Mouse (Mus musculus) common myeloid progenitor, adult 5-6 weeks (primary cell): Measurements from ENCODE around the gene Pla2g4d. TPM values are rescaled to one million over a fixed set of nuclear protein-coding genes. Genes with fewer than 3 reads are reported as not detected.
A peak's percentile ranks its signal among the peaks of the same experiment; 100 is the strongest.

ENCODE experiments used
- ATAC-seq: replicated peaks from 2 replicates; pipeline ENCODE4 v1.8.0; 2016; ENCODE audit warnings: low read depth, mild to moderate bottlenecking, moderate TSS enrichment, inconsistent platforms; ENCODE audit not compliant: poor library complexity, severe bottlenecking
- total RNA-seq: library from RNA; stranded (forward); fragments of 200-1000, 187-1606 nt; gene quantifications from 2 replicates; pipeline ENCODE4 v1.2.3, GENCODE M21; 2017

Pla2g4d gene
- not detected in 2 replicates for total RNA-seq

- ATAC-seq, result no peak
Observed at GRCm38 (mm10) chr2:120288995-120289394, at the start of gene Pla2g4d. Gene Pla2g4d (minus strand): TSS chr2:120289197.

- 0 out of 2 replicates have a peak, but pooled peaks have one; percentile 42 for ATAC-seq
Observed at GRCm38 (mm10) chr2:120337886-120338285, 48.9 kb upstream of the Pla2g4d start.

DNA sequence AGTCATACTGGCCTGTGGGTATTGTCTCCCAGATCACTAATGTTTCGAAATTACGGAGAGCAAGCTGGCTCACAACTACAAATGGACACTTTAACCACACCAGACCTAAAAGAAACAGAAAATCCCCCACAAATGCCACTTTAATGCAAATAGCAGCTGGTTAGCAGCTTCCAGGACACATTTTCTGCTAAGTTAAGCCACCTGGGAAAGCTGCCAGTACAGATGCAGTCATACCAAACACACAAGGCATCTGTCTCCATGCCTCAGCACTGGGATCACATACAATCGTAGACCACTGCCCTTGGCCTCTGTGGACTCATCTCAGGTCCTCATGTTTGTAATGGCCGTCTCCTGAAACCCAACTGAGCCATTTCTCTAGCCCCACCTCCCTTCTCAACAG is 42.6 kb upstream of the Pla2g4d start:
- ATAC-seq, result no peak

GRCm38 (mm10) chr2:120315077-120315476 is 26.1 kb upstream of the Pla2g4d start:
- no peak for ATAC-seq

DNA sequence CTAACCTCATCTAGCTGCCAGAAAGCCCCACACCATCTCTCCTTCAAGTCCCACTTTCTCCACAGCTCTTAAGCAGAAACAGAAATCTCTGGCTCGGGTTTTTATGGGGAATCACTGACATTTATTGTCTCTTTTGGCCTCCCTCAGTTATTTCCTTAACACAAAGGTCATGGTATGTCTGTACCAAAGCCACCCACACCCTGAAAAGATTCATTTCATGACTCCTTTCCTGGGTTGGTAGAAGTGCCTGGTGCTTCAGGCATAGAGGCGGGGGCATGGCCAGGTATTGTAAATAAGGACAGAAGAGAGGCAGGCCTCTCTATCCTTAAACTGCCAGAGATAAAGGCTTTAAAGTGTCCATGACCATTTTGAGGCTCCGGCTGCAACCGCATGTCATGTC is 25.5 kb upstream of the Pla2g4d start:
- no peak for ATAC-seq

GRCm38 (mm10) chr2:120313976-120314375 is 25.0 kb upstream of the Pla2g4d start, which contains the start of gene Pla2g4f:
Gene Pla2g4f (minus strand): TSS chr2:120314165.
- no peak for ATAC-seq

DNA sequence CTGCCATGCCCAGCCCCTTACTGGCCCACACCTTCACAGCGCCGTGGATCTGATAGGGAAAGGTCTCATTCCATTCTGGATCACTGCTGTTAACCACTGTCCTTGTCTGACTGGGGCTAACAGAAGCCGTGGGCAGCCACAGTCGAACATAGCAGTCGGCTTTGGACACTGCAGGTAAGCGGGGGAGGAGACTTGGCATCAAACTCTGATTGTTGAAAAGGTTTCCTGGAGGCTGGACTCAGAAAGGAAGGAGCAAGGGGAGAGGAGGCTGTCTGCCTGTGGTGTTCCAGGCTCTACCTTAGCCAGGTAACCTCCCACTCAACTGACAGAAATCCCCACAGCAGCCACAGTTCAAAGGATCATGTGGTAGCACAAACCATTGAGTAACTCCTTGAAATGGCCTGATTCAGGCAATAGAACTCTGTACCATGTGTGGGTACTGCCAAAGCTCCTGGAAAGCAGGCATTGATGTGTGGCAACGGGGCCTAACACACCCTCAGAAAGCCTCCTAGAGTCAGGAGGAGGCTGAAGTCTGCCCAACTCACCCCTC is 23.4 kb upstream of the Pla2g4d start:
- ATAC-seq, result no peak

- no peak for ATAC-seq
Observed at GRCm38 (mm10) chr2:120304113-120304512, 15.1 kb upstream of the Pla2g4d start.

DNA sequence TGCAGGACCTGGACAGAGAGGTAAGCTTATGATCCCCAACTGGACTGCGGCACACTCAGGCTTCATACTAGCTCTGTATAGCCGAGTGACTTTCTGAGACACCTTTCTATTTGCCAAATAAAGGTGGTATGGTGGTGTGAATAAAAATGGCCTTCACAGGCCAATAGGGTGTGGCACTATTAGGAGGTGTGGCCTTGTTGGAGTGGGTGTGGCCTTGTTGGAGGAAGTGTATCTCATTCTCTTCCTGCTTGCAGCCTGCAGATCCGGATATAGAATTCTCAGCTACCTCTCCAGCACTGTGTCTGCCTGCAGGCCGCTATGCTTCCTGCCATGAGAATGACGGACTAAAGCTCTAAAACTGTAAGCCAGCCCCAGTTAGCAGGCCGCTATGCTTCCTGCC is 12.1 kb upstream of the Pla2g4d start:
- ATAC-seq, result no peak

- ATAC-seq, result no peak
Observed at GRCm38 (mm10) chr2:120299866-120300265, 10.9 kb upstream of the Pla2g4d start.

DNA sequence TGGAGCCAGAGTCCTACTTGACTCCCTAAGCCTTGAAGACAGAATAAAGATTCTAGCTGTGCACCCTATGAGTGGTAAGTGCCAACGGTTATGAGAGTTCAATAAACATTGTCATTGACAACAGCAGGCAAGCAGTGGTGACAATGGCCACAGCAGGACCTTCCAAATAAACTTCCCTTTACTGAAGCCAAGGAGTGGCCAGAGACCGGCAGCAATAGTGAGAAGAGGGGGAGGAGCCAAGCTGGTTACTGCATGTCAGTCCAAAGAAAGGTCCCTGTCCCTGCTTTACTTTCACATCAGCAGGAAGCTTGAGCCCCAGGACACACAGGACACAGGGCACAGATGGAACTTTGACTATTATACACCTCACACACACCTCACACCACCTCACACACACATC is 7.2 kb upstream of the Pla2g4d start:
- ATAC-seq, result peak; percentile 52; the same call in 1 of the 2 replicates

DNA sequence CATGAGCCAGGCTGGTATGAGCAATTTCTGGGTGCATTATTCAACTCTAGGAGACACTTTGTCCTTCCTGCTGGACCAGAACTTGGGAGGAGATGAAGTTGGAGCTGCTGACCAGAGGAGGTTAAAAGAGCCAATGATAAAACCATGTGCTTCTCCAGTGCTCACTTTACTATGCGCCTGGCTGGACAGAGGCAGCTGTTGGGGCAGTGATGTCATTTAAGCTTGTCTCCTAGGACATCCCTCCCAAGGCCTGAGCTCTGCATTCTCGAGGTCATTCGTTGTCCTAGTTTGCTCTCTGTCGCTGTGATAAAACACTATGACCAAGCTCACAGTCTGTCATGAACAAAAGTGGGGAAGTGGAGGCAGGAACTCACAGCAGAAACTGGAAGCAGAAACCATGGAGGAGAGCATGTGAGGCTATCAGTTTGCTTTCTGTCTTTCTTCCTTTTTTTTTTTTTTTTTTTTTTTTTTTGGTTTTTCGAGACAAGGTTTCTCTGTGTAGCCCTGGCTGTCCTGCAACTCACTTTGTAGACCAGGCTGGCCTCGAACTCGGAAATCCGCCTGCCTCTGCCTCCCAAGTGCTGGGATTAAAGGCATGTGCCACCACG is 2.6 kb upstream of the Pla2g4d start:
- ATAC-seq, result no peak

DNA sequence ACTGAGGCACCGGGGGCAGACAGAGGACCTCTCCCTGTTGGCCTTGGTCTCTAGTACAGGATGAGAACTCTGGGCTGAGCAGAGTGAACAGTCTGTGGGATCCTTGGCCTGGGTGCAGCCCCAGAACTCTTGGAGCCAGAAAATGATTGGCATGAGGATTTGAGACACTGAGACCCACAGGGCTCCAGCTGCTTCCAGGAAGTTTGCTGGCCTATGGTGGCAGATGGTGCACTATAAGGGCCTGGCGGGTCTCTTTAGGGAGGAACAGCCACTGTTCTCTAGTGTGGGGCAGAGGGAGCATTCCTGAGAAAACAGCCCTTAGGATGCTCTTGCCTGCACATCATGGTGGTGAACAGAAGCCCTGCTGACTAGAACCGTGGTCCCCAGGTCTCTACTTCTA is 596 bp downstream of the Pla2g4d start:
- ATAC-seq, result no peak

GRCm38 (mm10) chr2:120285639-120286038 is 3.4 kb downstream of the Pla2g4d start:
- ATAC-seq, result no peak

DNA sequence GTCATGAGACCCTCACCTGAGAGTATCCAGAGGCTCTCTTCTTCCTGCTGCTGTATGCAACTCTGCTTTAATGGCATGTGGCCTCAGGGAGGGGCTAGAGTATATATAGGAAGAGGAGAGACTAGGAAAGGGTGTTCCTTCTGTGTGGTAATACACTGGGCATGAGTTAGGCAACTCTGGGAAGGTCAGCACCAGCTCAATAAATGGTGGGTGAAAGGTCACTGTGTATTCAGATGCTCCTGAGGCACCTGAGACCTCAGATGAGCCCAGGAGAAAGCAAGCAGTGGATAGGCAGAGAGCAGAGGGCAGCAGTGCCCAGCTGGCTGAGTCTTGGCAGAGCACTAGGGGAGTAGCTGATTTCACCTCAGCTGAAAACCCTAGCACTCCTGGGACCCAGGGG is 4.3 kb downstream of the Pla2g4d start:
- ATAC-seq, result no peak

DNA sequence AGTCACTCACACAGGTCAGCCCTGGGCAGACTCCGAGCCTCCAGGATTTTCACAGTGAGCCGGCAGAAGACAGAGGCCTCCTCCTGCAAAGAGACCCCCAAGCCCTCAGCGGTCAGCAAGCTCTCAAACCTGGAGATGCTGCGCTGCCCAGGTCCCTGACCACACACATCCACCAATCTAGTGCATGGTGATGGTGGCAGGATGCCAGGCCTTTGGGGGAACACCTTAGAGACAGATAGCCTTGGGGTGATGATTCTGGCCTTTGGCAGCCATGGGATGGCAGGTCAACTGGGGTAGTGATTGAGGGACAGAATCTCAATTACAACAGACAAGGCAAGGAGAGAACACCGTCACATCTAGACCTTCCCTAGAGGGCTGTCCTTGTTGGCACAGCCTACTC is 4.9 kb downstream of the Pla2g4d start:
- no peak for ATAC-seq

- ATAC-seq, result no peak
Observed at GRCm38 (mm10) chr2:120283550-120283949, 5.4 kb downstream of the Pla2g4d start.

GRCm38 (mm10) chr2:120281221-120281620 is 7.8 kb downstream of the Pla2g4d start:
- ATAC-seq, result no peak

GRCm38 (mm10) chr2:120279961-120280360 is 9.0 kb downstream of the Pla2g4d start:
- peak; percentile 77 for ATAC-seq

DNA sequence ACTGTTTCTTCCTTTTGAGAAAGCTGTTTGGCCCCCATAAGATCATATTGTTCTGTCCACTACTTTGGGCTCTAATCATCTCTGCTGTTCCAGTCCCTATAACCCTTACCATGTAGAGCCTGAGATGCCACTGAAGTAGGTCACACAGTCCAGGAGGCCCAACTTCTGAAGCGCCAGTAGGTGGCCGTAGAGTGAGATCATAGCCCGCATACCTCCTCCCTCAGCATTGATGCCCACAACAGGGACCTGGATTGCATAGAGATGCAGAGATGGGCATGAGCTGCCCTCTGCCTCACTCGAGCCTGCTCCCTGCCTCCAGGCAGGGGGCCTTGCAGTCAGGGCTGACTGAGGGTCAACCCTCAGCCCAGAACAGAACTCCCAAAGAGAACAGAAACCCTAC is 12.0 kb downstream of the Pla2g4d start:
- no peak for ATAC-seq

GRCm38 (mm10) chr2:120268635-120269034 is 20.4 kb downstream of the Pla2g4d start:
- ATAC-seq, result peak; percentile 77

GRCm38 (mm10) chr2:120265523-120265922 is 23.5 kb downstream of the Pla2g4d start:
- ATAC-seq, result no peak
